Mouse (Mus musculus) liver, embryonic 12.5 days (tissue): ENCODE data around the gene Oca2. TPM values are rescaled to one million over a fixed set of nuclear protein-coding genes. Genes with fewer than 3 reads are reported as not detected.

Experiments
- ATAC-seq: fragments of 200-750 bp; cut with Nextera tagmentation; 2 replicates; pipeline ENCODE4 v1.8.0; 2017; ENCODE audit warnings: moderate number of reproducible peaks, mild to moderate bottlenecking, moderate library complexity
- H3K27ac ChIP-seq: fragments of 300-500 bp; sonication (generic); 2 replicates; pipeline ENCODE4 v1.5.1; 2016; ENCODE audit warnings: mild to moderate bottlenecking
- H3K27me3 ChIP-seq: fragments of 300-500 bp; sonication (generic); replicated peaks from 2 replicates; pipeline ENCODE4 v1.6.1; 2016; ENCODE audit warnings: mild to moderate bottlenecking, moderate library complexity
- H3K36me3 ChIP-seq: fragments of 300-500 bp; sonication (generic); 2 replicates; pipeline ENCODE4 v1.6.1; 2016; ENCODE audit warnings: mild to moderate bottlenecking, moderate library complexity
- H3K4me1 ChIP-seq: fragments of 300-500 bp; sonication (generic); 2 replicates; pipeline ENCODE4 v1.6.1; 2016
- H3K4me2 ChIP-seq: fragments of 300-500 bp; sonication (generic); 2 replicates; pipeline ENCODE4 v1.6.1; 2016; ENCODE audit warnings: mild to moderate bottlenecking, moderate library complexity
- H3K4me3 ChIP-seq: fragments of 300-500 bp; sonication (generic); 2 replicates; pipeline ENCODE4 v1.5.1; 2016; ENCODE audit warnings: mild to moderate bottlenecking, moderate library complexity
- H3K9ac ChIP-seq: fragments of 300-500 bp; sonication (generic); 2 replicates; pipeline ENCODE4 v1.6.1; 2016; ENCODE audit warnings: mild to moderate bottlenecking, moderate library complexity
- H3K9me3 ChIP-seq: fragments of 300-500 bp; sonication (generic); replicated peaks from 2 replicates; pipeline ENCODE4 v1.6.1; 2016; ENCODE audit warnings: mild to moderate bottlenecking, moderate library complexity
- WGBS: fragments of 180-500 bp; shearing (Covaris S2); methylation state at CpG from one replicate; pipeline ENCODE4 v1.1.7; 2016; ENCODE audit not compliant: insufficient replicate concordance; 5-methylcytosine and 5-hydroxymethylcytosine counted together
- polyA plus RNA-seq: library from polyadenylated mRNA; unstranded; fragments of >200 nt; fragmentation: Nextera tagmentation; extraction: Ambion mirVana; gene quantifications from 2 replicates; pipeline ENCODE4 v1.2.1, GENCODE M21; 2016

Gene Oca2
- polyA plus RNA-seq, 1 experiment from 2014 or later: not detected

GRCm38 (mm10) chr7:56549226-56549625 lies 309.7 kb downstream of the Oca2 start:
- Histone ChIP-seq H3K4me1 (no peaks in the 10 kb centered on the region), H3K9ac (no peak overlapping the region), H3K36me3 (no peaks in the 10 kb centered on the region), H3K27me3 (no peaks in the 10 kb centered on the region), H3K27ac (no peak overlapping the region), H3K4me3 (no peak overlapping the region), H3K4me2 (no peak overlapping the region), H3K9me3 (no peaks in the 10 kb centered on the region)
- ATAC-seq: no peak
- WGBS: 58% methylated on average over 4 of the region's 4 CpGs

GRCm38 (mm10) chr7:56551804-56552203 lies 312.2 kb downstream of the Oca2 start:
- ATAC-seq: no peak
- Histone ChIP-seq H3K4me1 (no peaks in the 10 kb centered on the region), H3K27me3 (no peaks in the 10 kb centered on the region), H3K9me3 (no peaks in the 10 kb centered on the region), H3K4me3 (no peak overlapping the region), H3K36me3 (no peaks in the 10 kb centered on the region), H3K9ac (no peak overlapping the region), H3K27ac (no peak overlapping the region), H3K4me2 (no peak overlapping the region)
- WGBS: 25% methylated on average over 1 of the region's 1 CpGs

Other genes starting within 250 kb of the Oca2 start
- gene Nipa1, start 219.8 kb upstream of the Oca2 start, polyA plus RNA-seq: 17.7 and 20.6 TPM in 2 replicates
- gene Herc2, start 189.6 kb upstream of the Oca2 start, polyA plus RNA-seq: 16.8 and 21.4 TPM in 2 replicates